In genomic region chr4:135286033-135286622, GRCm38 (mm10) we compare ENCODE assay signal across 9 mouse cellular contexts. TPM values are rescaled to one million over a fixed set of nuclear protein-coding genes. Genes with fewer than 3 reads are reported as not detected.
DNase-seq lines count a peak whose midpoint lies in the region; ATAC-seq and TF ChIP-seq lines count a peak whose summit lies in the region.
"Had no signal": no experiment of that assay in that cellular context is flagged by ENCODE, and none has a peak within 500 bp of the region (broad histone marks: within the 10 kb centered on the region; RNA-seq: fewer than 3 reads in every experiment).

No protein-coding gene starts in this region.

- ATAC-seq in kidney, embryonic 14.5 days (ENCODE audit: low FRiP score, low TSS enrichment), result no peak
- ATAC-seq in intestine, embryonic 15.5 days, result no peak
- ATAC-seq in stomach, postnatal 0 days (ENCODE audit: low FRiP score, low TSS enrichment), result no peak

- no peak for TF ChIP-seq POLR2A in testis, adult 2 months (IDR thresholded peaks at IDR 0.05; ENCODE audit: control insufficient read depth, low read depth, low read length)

- no peaks in the 10 kb centered on the region for H3K36me3 ChIP-seq in kidney, embryonic 14.5 days (ENCODE audit: control insufficient read depth, insufficient read depth, low read length)
- no peaks in the 10 kb centered on the region for H3K36me3 ChIP-seq in testis, adult 2 months (ENCODE audit: control insufficient read depth, insufficient read depth, low read length)
- no peaks in the 10 kb centered on the region for H3K36me3 ChIP-seq in intestine, embryonic 15.5 days
- H3K36me3 ChIP-seq in stomach, postnatal 0 days (ENCODE audit: control insufficient read depth, insufficient read depth, low read length), result no peaks in the 10 kb centered on the region

- TF ChIP-seq CTCF in testis, adult 2 months (IDR thresholded peaks at IDR 0.05; ENCODE audit: control insufficient read depth, insufficient read depth, insufficient replicate concordance, low read depth, low read length), result no peak
- no peak for TF ChIP-seq CTCF in stomach, postnatal 0 days (IDR thresholded peaks at IDR 0.05; ENCODE audit: low read depth)

- no peak overlapping the region for H3K4me3 ChIP-seq in kidney, embryonic 14.5 days (ENCODE audit: low read length)
- no peak overlapping the region for H3K4me3 ChIP-seq in testis, adult 2 months (ENCODE audit: control insufficient read depth, low read depth, low read length)
- no peak overlapping the region for H3K4me3 ChIP-seq in intestine, embryonic 15.5 days (replicated peaks)
- H3K4me3 ChIP-seq in stomach, postnatal 0 days (ENCODE audit: low read depth, low read length), result no peak overlapping the region

- no peaks in the 10 kb centered on the region for H3K9me3 ChIP-seq in kidney, embryonic 14.5 days (ENCODE audit: control insufficient read depth, low read length)
- no peaks in the 10 kb centered on the region for H3K9me3 ChIP-seq in intestine, embryonic 15.5 days
- H3K9me3 ChIP-seq in stomach, postnatal 0 days (ENCODE audit: control insufficient read depth, low read length), result no peaks in the 10 kb centered on the region

- H3K27ac ChIP-seq in kidney, embryonic 14.5 days (ENCODE audit: low read depth, low read length), result peak overlapping the region; percentile 43; the same call in 1 of the 2 replicates
- H3K27ac ChIP-seq in testis, adult 2 months (ENCODE audit: control insufficient read depth, insufficient read depth, low read depth, low read length), result peak overlapping the region; percentile 40
- H3K27ac ChIP-seq in intestine, embryonic 15.5 days, result peak overlapping the region; percentile 91
- peak overlapping the region; percentile 89 for H3K27ac ChIP-seq in stomach, postnatal 0 days (replicated peaks)

- peaks cover 17% of the 10 kb centered on the region for H3K4me1 ChIP-seq in kidney, embryonic 14.5 days (ENCODE audit: control insufficient read depth, insufficient read depth, low read length)
- H3K4me1 ChIP-seq in testis, adult 2 months (ENCODE audit: control insufficient read depth, insufficient read depth, low read length), result peaks cover 2% of the 10 kb centered on the region
- peaks cover 24% of the 10 kb centered on the region for H3K4me1 ChIP-seq in intestine, embryonic 15.5 days (replicated peaks)
- peaks cover 11% of the 10 kb centered on the region; the same call in 1 of the 2 replicates for H3K4me1 ChIP-seq in stomach, postnatal 0 days (replicated peaks; ENCODE audit: control insufficient read depth, insufficient read depth)

- no peak for TF ChIP-seq EP300 in stomach, postnatal 0 days (optimal IDR thresholded peaks at IDR 0.05)

- H3K4me2 ChIP-seq in kidney, embryonic 14.5 days (replicated peaks; ENCODE audit: low read depth, low read length), result no peak overlapping the region; the same call in 1 of the 2 replicates
- H3K4me2 ChIP-seq in intestine, embryonic 15.5 days (replicated peaks), result peak overlapping the region; percentile 46; the same call in 1 of the 2 replicates
- peak overlapping the region; percentile 30; the same call in 1 of the 2 replicates for H3K4me2 ChIP-seq in stomach, postnatal 0 days (replicated peaks; ENCODE audit: low read depth)

- H3K9ac ChIP-seq in kidney, embryonic 14.5 days (ENCODE audit: low read depth, low read length), result 0 out of 2 replicates have a peak overlapping the region, but pooled peaks have one; percentile 31
- no peak overlapping the region for H3K9ac ChIP-seq in intestine, embryonic 15.5 days
- peak overlapping the region; percentile 50; the same call in 1 of the 2 replicates for H3K9ac ChIP-seq in stomach, postnatal 0 days (ENCODE audit: low read length)

- H3K27me3 ChIP-seq in kidney, embryonic 14.5 days (ENCODE audit: control insufficient read depth, insufficient read depth, low read length), result no peaks in the 10 kb centered on the region
- H3K27me3 ChIP-seq in testis, adult 2 months (ENCODE audit: control insufficient read depth, insufficient read depth, low read length), result no peaks in the 10 kb centered on the region
- H3K27me3 ChIP-seq in intestine, embryonic 15.5 days (replicated peaks), result no peaks in the 10 kb centered on the region
- H3K27me3 ChIP-seq in stomach, postnatal 0 days (ENCODE audit: control insufficient read depth, insufficient read depth, low read length), result no peaks in the 10 kb centered on the region

- WGBS in kidney, embryonic 14.5 days, result 48% methylated on average over 12 of the region's 12 CpGs
- WGBS in intestine, embryonic 15.5 days, result 60% methylated on average over 12 of the region's 12 CpGs
- WGBS in stomach, postnatal 0 days, result 63% methylated on average over 12 of the region's 12 CpGs

- DNase-seq in kidney, postnatal 25 days, result no peak
- DNase-seq in testis, postnatal 10 days (ENCODE audit: low spot score), result no peak
- no peak for DNase-seq in stomach, postnatal 0 days (ENCODE audit: low spot score)
- DNase-seq in adipocyte (ENCODE audit: low spot score), result no peak
- DNase-seq in right cerebral cortex, postnatal 4 days, result no peak
- DNase-seq: kidney, adult 18-20 months had no signal

RNA-seq across cellular contexts. Expression of gene Clic4, which starts 13.5 kb away (rescaled TPM):
- polyA plus RNA-seq in kidney, embryonic 14.5 days (2014; fragmentation: Nextera tagmentation; extraction: Ambion mirVana), result 68.5 and 132 TPM in 2 replicates
- polyA plus RNA-seq in testis, adult 2 months (2012; rRNA removed), result 20.9 and 21.0 TPM in 2 replicates
- polyA plus RNA-seq in intestine, embryonic 15.5 days (2015; fragmentation: Nextera tagmentation; extraction: Ambion mirVana), result 126 and 135 TPM in 2 replicates
- polyA plus RNA-seq in stomach, postnatal 0 days (2015; fragmentation: Nextera tagmentation; extraction: Ambion mirVana), result 69.2 and 73.6 TPM in 2 replicates

Comparison
In these comparisons a context has a peak if more than half of its experiments do, and no peak if none do; other contexts are left out.
1. H3K27ac ChIP-seq: peak in every context shown above with its lines; median percentile 91 in intestine, embryonic 15.5 days; 89 in stomach, postnatal 0 days; 43 in kidney, embryonic 14.5 days; 40 in testis, adult 2 months.